9 mouse cellular contexts compared by ENCODE assay signal in the genomic region with DNA sequence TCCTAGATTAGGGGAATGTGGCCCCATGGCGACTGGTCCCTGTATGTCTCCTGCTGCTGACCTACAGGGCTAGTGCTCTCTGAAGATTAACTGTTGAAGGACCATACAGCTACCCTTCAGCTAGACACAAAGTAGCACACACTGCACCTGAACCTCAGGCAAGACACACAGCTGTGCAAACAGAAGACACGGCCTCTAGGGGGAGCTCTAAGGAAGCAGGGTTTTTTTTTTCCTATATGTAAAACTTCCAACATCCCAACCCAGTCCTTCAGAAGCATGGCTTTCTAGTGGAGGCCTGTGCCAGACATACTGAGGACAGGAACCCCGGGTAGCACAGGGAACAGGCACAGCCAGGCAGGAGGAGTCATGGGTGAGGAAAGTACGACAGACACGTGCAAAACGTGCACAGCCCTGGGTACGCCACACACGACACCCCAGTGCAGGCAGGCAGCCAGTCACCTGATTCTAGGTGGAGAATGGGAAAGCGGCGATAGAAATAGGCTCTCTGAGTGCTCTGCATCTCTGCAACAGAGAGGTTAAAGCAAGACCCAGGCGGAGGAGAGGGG. TPM values are rescaled to one million over a fixed set of nuclear protein-coding genes. Genes with fewer than 3 reads are reported as not detected.
DNase-seq lines count a peak whose midpoint lies in the region; ATAC-seq and TF ChIP-seq lines count a peak whose summit lies in the region.
"Had no signal": no experiment of that assay in that cellular context is flagged by ENCODE, and none has a peak within 500 bp of the region (broad histone marks: within the 10 kb centered on the region; RNA-seq: fewer than 3 reads in every experiment).

No protein-coding gene starts in this region.

- H3K36me3 ChIP-seq in lung, postnatal 0 days (ENCODE audit: insufficient read depth, low read length): peaks cover 98% of the 10 kb centered on the region
- H3K36me3 ChIP-seq in midbrain, embryonic 10.5 days: peaks cover 98% of the 10 kb centered on the region

- H3K9me3 ChIP-seq in lung, postnatal 0 days (ENCODE audit: low read length): no peaks in the 10 kb centered on the region
- no peaks in the 10 kb centered on the region for H3K9me3 ChIP-seq in midbrain, embryonic 10.5 days (replicated peaks)
- H3K9me3 ChIP-seq: megakaryocyte, embryonic 14.5 days had no signal

- peak; percentile 93 for DNase-seq in heart, adult 11 months
- DNase-seq in heart, adult 9 months (ENCODE audit: low spot score in 2 of 2): no peak
- peak; percentile 64 to 68 for DNase-seq in B cell, adult 2 months
- DNase-seq in brain, adult 2 months (ENCODE audit: low read depth, low spot score): peak; percentile 69
- peak; percentile 56 for DNase-seq in lung, postnatal 0 days (ENCODE audit: low spot score)
- no peak for DNase-seq in urinary bladder, adult 18-20 months (ENCODE audit: low spot score in 2 of 2)
- no peak for DNase-seq in layer of hippocampus, adult 18-20 months (ENCODE audit: low spot score in 2 of 2)
- DNase-seq in midbrain, embryonic 10.5 days (ENCODE audit: low spot score): no peak

- H3K4me1 ChIP-seq in lung, postnatal 0 days (ENCODE audit: insufficient read depth, low read depth, low read length): no peaks in the 10 kb centered on the region
- no peaks in the 10 kb centered on the region for H3K4me1 ChIP-seq in midbrain, embryonic 10.5 days

- no peak overlapping the region for H3K27ac ChIP-seq in lung, postnatal 0 days (ENCODE audit: low read length)
- no peak overlapping the region; the same call in 1 of the 2 replicates for H3K27ac ChIP-seq in midbrain, embryonic 10.5 days (replicated peaks)

- H3K4me2 ChIP-seq in lung, postnatal 0 days (replicated peaks; ENCODE audit: low read depth, low read length): no peak overlapping the region

- no peak overlapping the region for H3K9ac ChIP-seq in lung, postnatal 0 days (replicated peaks; ENCODE audit: low read depth)

- 76% methylated on average over 11 of the region's 11 CpGs for WGBS in lung, postnatal 0 days
- 85% methylated on average over 11 of the region's 11 CpGs for WGBS in midbrain, embryonic 10.5 days

- peak; percentile 72 for TF ChIP-seq CTCF in lung, postnatal 0 days (IDR thresholded peaks at IDR 0.05)

- H3K4me3 ChIP-seq in lung, postnatal 0 days (ENCODE audit: low read depth, low read length): no peak overlapping the region
- H3K4me3 ChIP-seq in midbrain, embryonic 10.5 days: no peak overlapping the region
- H3K4me3 ChIP-seq: megakaryocyte, embryonic 14.5 days had no signal

- no peaks in the 10 kb centered on the region for H3K27me3 ChIP-seq in lung, postnatal 0 days (replicated peaks; ENCODE audit: insufficient read depth, low read length)
- H3K27me3 ChIP-seq in midbrain, embryonic 10.5 days (ENCODE audit: low read depth, poor library complexity, severe bottlenecking): no peaks in the 10 kb centered on the region
- H3K27me3 ChIP-seq: megakaryocyte, embryonic 14.5 days had no signal

- no peak for TF ChIP-seq EP300 in lung, postnatal 0 days (IDR thresholded peaks at IDR 0.05)

- ATAC-seq in lung, postnatal 0 days: peak; percentile 14; the same call in 1 of the 2 replicates

RNA-seq across cellular contexts. Expression of a gene that starts 25.7 kb away (rescaled TPM):
- 0.06 and 0.26 TPM in 2 replicates for polyA plus RNA-seq in lung, postnatal 0 days (2015; fragmentation: Nextera tagmentation; extraction: Ambion mirVana)
- total RNA-seq in layer of hippocampus, adult 18-20 months (2021): 1 to 10 TPM; 8.0 to 8.9 TPM
- polyA plus RNA-seq in midbrain, embryonic 10.5 days (2016; fragmentation: Nextera tagmentation; extraction: Ambion mirVana): 0.07 and 0.12 TPM in 2 replicates

RNA-seq across cellular contexts. Expression of a gene that starts 53.7 kb away (rescaled TPM):
- 0.14 and 0.31 TPM in 2 replicates for polyA plus RNA-seq in lung, postnatal 0 days (2015; fragmentation: Nextera tagmentation; extraction: Ambion mirVana)
- not detected for total RNA-seq in layer of hippocampus, adult 18-20 months (2021)
- not detected in 2 replicates for polyA plus RNA-seq in midbrain, embryonic 10.5 days (2016; fragmentation: Nextera tagmentation; extraction: Ambion mirVana)

RNA-seq across cellular contexts. Expression of a gene that starts 59.4 kb away (rescaled TPM):
- 59.3 and 67.3 TPM in 2 replicates for polyA plus RNA-seq in lung, postnatal 0 days (2015; fragmentation: Nextera tagmentation; extraction: Ambion mirVana)
- total RNA-seq in layer of hippocampus, adult 18-20 months (2021): 10 to 100 TPM; 86.7 to 88.3 TPM
- polyA plus RNA-seq in midbrain, embryonic 10.5 days (2016; fragmentation: Nextera tagmentation; extraction: Ambion mirVana): 29.0 and 29.4 TPM in 2 replicates

Comparison
In these comparisons a context has a peak if more than half of its experiments do, and no peak if none do; other contexts are left out.
1. DNase-seq: peak in heart, adult 11 months (single experiment), B cell, adult 2 months (2 of 2), brain, adult 2 months (single experiment) and lung, postnatal 0 days (single experiment); none in heart, adult 9 months (0 of 2), urinary bladder, adult 18-20 months (0 of 2), layer of hippocampus, adult 18-20 months (0 of 2) and midbrain, embryonic 10.5 days (single experiment).